Mouse (Mus musculus) kidney, postnatal 4 days (tissue): Measurements from ENCODE around the gene Syne2.
"Not testable (repeated sequence)": the region's sequence is repeated elsewhere in the genome, so short reads cannot be mapped to it uniquely, and the experiment has no call there.

Experiments used
- DNase-seq, 2 experiments: peaks; one replicate each; pipeline ENCODE4 v3.0.0; 2021; ENCODE audit warnings: mixed read lengths in 2 of 2

Syne2 gene

DNA sequence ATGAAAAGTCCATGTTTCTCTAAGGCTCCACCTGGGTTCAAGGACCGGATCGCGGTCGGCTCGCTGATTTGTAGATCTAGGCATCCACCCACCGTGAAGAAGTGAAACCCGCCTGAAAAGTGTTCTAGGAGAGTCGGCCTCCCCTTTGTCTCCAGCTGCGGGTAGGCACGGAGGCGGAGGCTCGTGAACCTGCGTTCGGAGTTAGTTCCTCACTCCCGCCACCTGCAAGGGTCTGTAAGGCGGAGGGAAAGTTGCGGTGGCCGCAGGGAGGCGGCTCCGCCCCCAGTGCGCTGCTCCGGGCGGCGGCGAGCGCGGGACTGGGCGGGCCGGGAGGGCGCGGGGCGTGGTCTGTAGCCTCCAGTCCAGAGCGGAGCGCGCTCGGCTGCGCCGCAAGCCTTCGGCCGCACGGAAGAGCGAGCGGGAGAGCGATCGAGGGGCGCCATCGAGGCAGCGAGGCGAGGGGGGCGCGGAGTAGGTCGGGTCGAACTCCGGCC, at the start of gene Syne2:
Gene Syne2 (plus strand): TSS at position 176 of the 494 bp plus-strand sequence.
- peak; percentile 88 to 93 for DNase-seq

- DNase-seq, result no peak
Measured at GRCm38 (mm10) chr12:75771410-75771809, 46.5 kb upstream of the Syne2 start.

DNA sequence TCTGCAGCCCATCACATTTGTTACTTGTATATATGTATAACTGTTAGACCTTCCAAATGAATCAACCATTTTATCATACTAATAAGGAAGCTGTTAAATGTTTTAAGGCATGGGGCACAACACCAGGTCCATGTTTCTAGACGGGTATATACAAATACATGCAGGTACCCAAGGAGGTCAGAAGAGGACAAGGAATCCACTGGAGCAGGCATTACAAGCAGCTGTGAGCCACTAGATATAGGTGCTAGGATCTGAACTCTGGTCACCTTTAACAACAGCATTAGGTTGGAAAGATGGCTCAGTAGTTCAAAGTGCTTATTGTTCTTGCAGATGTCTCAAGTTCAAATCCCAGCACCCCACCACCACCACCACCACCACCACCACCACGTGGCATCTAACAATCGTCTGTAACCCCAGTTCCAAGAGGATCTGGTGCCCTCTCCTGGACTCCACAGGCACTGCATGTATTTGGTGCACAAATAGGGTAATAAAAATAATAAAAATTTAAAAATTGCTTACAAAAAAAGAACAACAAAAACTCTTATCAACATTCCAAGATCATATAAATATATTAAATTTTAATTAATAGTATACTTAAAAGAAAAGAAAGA, 45.4 kb upstream of the Syne2 start:
- DNase-seq, result peak; percentile 81

DNA sequence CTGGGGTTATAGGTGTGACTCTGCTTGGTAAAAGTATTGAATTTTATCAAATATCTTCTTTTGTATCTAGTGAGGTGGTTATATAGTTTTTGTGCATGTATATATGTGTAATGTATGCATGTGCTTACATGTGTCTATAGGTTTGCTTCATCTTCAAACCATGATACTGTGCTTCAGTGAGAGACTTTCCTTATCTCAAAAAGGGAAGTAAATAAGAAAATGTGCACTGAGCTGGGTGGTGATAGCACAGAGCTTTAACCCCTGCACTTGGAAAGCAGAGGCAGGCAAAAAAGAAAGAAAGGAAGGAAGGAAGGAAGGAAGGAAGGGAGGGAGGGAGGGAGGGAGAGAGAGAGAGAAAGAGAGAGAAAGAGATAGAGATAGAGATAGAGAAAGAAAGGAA, 36.5 kb upstream of the Syne2 start:
- DNase-seq, result no peak

DNA sequence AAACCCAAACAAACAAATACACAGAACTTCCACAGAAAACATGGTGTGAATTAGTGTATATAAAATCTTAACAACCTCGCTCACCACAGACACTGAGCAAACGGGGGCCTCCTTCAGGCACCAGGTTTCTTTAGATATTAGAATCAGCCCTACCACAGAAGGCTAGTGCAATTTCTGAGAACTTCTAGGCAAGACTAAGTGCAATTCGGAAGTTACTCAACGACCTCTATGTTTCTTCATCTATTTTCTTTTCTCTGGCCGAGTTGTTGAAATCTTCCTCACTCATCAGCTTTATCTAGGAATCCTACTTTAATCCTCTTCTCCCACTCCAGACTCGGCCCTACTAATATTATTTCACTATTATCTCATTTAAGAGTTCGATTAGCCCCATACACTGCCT, 35.9 kb upstream of the Syne2 start:
- no peak for DNase-seq

DNA sequence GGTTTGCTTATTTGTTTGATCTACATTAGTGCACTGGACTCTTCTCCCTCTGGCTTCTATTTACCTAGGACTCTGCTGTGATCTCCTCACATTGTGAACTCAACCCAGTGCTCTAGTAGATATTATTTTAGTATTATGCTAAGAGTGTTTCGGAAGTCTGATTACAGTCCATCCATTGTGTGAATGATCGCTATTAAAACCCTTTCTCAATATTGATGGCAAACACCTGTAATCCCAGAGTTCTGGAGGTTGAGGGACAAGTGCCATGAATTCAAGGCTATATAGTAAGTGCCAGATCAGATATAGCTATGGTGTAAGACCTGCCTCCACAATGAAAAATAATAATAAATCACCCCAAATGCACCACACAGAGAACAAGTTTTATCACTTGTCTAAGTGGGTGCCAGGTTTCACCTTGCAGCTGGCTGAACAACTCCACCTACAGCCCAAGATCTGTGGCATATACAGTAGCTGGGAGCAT, 33.6 kb upstream of the Syne2 start:
- no peak for DNase-seq

GRCm38 (mm10) chr12:75786681-75787080, 31.3 kb upstream of the Syne2 start:
- DNase-seq, result not testable (repeated sequence)

DNA sequence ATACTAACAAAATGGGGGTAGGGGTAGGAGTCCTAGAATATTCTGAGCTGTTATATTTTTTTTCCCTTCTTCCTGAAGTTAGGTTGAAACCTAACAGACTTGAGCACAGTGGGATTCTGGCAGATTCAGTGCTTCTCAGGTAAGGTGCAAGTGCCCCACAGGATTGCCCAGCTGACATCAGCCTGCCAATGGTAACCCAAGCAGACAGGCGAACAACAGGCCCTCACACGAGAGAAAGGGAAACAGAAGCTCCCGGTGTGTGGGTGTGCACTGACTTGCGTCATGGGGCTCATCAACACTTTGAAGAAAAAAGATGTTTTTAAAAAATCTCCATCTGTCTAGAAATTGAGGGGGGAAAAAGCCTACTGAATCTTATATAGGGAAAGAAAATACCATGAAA, 28.5 kb upstream of the Syne2 start:
- no peak for DNase-seq

- DNase-seq, result no peak
Measured at GRCm38 (mm10) chr12:75794527-75794926, 23.4 kb upstream of the Syne2 start.

GRCm38 (mm10) chr12:75796510-75796909, 21.4 kb upstream of the Syne2 start:
- DNase-seq, result peak; percentile 13 to 44

DNA sequence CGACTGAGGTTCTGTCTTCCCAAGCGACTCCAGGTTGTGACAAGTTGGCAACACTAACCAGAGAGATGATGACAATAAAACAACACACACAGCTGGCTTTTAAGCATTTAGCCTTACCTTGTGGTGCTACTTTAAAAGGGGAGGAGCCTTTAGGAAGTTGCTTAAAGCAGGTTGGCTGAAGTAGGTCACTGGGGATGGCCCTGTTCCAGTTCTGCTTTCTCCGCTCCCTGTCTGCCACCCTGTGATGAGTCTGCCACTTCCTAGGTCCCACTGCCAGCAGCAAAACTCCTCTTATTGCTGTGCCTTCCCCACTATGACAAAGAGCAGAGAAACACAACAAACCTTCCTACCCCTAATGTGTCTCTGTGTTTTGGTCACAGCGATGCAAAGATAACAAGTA, 11.7 kb upstream of the Syne2 start:
- DNase-seq, result no peak

- DNase-seq, result no peak
Measured at GRCm38 (mm10) chr12:75813766-75814165, 4.2 kb upstream of the Syne2 start.

DNA sequence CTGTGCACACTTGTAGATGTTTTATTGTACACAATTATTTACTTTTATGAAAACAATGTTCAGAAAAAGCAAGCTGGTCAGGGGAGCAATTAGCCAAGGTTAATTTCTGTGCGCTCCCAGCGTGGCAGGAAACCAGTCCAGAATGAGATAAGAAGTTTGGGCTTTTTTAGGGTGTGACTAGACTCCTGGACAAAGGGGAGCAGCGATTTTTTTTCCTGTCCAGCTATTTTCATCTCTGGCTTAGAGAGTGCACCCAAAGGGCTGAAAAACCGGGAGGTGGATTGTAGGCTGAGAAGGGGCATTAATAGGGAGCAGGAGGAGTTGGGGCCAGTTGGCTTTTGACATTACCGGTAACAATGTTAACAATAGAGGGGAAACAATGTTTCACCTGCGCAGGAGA, 3.4 kb upstream of the Syne2 start:
- no peak for DNase-seq

GRCm38 (mm10) chr12:75816981-75817856, 715 bp upstream of the Syne2 start:
- peak in 1 of 2 experiments; percentile 43 for DNase-seq

DNA sequence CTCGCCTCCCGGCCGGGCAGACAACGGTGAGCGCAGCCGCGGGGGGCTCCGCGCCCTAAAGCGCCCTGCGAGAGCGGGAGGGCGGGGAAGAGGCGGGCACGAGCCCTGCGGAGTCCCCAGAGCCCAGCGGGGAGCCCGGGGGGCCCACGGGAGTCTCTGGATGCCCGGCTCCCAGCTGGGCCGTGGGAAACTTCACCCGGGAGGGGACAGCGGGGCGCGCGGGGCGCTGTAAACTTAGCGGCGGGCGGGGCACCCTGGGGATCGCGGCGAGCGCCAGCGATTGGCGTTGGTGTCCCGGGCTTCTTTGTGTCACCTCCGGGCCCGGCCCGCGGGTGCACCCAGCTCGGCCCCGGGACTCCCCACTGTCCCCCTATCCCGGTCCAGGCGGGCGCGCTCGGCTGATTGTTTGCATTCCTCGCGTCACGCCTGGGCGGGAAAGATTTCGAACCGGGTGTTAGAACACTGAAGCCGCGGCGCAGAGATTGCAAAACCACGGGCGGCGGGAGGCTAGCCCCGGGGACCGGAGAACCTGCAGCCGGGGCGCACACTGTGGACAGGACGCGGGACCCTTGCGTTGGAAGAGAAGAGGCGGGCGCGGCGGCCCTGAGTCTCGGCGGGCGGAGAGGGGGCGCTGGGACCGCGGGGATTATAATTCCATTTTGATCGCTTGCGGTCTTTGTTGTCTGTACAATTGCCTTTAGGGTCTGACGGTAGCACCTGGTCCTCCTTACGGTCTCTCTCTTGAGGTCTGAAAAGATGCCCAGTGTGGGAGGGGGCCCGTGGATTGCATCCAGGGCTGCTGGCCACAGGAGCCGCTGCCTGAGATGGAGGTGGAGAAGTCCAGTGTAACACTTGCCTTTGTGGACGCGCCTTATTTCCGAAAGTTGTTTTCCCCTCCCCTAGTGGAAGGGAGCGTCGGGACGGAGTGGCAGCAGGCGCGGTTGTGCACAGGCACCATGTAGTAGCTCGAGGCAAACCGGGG, 810 bp downstream of the Syne2 start:
- DNase-seq, result peak; percentile 76 to 81

DNA sequence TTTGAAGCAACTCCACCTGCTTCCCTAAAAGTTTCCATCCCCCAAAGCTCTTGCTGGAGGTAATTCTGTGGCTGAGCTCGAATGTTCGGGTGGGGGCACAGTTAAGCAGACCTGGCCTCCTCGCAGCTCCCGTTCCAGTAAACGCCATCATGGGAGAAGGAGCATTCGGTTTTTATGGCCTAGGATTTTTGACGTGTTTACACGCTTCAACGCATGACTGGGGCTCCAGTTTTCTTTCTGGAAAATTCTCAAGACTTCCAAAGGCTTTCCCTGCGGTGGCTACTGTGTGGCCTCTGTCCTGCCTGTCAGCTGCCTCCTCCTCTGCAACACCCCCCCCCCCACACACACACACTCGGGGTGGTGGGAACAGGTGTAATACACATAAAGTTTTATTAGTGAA, 1.5 kb downstream of the Syne2 start:
- DNase-seq, result no peak

DNA sequence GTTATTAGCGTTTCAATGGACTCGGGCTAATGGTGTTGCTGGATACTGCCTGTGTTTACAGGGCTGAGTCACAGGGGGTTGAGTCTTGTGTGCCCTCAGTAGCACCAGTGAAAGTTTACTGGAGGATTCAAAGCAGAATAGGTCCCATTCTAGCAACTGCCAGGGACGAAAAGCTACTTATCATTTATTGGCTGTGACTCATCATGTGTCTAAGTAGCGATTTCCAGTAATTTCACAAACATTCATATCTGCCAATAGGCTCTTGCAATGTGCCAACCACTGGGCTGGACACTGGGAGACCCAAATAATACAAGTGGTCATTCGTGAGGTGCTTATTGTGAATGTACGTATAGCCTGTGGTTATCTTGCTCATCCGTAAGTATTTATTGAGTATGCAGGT, 2.3 kb downstream of the Syne2 start:
- DNase-seq, result no peak

GRCm38 (mm10) chr12:75822122-75822521, 4.2 kb downstream of the Syne2 start:
- peak; percentile 68 to 71 for DNase-seq

DNA sequence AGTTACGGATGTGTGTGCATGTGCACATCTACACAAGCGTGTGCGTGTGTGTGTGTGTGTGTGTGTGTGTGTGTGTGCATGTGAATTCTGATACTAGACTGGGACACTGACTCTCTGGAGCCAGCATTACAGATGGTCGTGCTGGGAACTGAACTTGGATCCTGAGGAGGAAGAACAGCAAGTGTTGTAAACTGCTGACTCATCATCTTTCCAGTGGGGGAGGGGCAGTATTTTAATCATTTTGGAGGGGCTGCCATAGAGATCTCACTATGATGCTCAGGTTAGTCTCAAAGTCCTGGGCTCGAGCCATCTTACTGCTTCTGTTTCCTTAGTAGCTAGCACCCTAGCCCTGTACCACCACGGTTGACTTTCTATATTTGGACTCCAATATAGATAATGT, 5.5 kb downstream of the Syne2 start:
- DNase-seq, result no peak

DNA sequence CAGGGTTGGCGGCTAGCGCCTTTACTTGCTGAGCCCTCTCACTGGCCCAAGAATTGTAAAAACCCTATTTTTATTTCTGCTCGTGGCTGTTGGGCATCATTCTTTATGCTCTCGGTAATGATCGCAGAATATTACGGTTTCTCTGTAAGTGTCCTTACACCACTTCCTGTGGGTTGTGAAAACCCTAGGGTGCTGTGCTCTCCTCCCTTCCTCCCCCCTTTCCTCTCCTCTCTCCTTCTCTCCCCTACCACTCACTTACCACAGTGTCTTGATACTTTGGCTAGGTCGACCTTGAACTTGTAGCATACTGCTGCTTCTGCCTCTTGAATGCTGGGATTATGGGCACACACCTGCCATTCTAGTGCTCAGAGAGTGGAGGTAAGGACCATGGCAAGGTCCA, 7.5 kb downstream of the Syne2 start:
- DNase-seq, result no peak

DNA sequence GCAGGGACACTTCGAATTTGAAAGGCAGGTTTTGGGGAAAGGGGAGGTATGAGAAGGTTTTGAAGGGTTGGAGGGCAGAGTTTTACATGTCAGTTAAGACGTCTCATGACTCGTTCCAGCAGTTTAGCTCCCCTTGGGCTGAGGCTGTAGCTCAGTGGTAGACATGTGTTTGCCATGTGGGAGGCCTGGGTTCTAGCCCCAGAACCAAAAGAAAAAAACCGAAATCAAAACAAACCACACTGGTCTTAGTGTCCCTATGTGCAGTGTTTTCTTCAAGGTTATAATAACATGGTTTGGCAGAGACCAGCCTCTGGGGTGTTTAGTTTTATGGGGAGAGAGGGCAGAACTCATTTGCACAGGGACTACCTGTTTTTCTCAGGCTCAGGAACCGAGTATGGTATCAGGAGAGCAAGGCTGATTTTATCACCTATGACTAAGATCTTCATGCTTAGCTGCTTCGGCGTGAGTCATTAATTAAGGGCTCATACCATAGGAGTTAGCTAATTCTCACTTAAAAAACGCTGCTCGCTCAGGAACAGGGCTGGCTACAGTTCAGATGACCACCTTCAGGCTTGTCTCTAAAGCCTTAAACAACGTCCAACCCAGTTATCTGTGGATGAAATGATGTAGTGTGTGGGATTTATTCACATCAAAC, 8.9 kb downstream of the Syne2 start:
- DNase-seq, result no peak

DNA sequence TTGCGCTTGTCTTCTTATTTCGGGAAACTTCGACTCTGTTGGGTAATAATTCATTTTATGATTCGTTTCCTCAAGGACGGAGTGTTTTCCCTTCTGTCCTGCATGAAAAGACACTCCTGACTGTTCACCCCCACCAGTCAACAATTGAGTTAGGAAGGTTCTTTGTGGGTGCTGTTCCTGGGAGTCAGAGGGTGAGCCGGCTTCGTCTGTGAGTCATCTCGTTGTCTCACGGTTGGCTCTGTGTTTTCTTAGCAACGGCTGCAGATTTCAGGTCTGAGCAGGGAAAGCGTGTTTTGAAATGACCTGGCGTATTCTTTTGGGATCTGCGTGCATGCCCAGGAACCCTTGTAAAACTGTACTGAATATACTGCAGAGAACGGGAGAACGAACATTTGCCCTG, 9.8 kb downstream of the Syne2 start:
- no peak for DNase-seq
